Mouse (Mus musculus) olfactory bulb, adult 2 months (tissue): ENCODE measurements around the gene Olfm2. TPM values are rescaled to one million over a fixed set of nuclear protein-coding genes. Genes with fewer than 3 reads are reported as not detected.

Experiments used
- H3K27ac ChIP-seq: fragments of 200-500 bp; 2 replicates; pipeline ENCODE4 v1.5.1; 2012; ENCODE audit warnings: low read depth, low read length; ENCODE audit not compliant: insufficient read depth
- H3K4me1 ChIP-seq: fragments of 200-500 bp; 2 replicates; pipeline ENCODE4 v1.6.1; 2012; ENCODE audit warnings: low read length; ENCODE audit not compliant: control insufficient read depth, insufficient read depth
- H3K4me3 ChIP-seq: fragments of 200-500 bp; 2 replicates; pipeline ENCODE4 v1.5.1; 2012; ENCODE audit warnings: mild to moderate bottlenecking, low read depth, low read length, moderate library complexity; ENCODE audit not compliant: insufficient read depth
- CTCF ChIP-seq: fragments of 200-500 bp; IDR thresholded peaks from 2 replicates; pipeline ENCODE4 v1.5.1; 2012; ENCODE audit warnings: low read depth, mild to moderate bottlenecking, low read length, moderate library complexity; ENCODE audit not compliant: insufficient read depth
- POLR2A ChIP-seq: fragments of 200-500 bp; IDR thresholded peaks from 2 replicates; pipeline ENCODE4 v1.6.1; 2012; ENCODE audit warnings: mild to moderate bottlenecking, low read depth, low read length, moderate library complexity; ENCODE audit not compliant: insufficient read depth
- WGBS: fragments of 180-500 bp; shearing (Covaris S2); methylation state at CpG from one replicate; pipeline ENCODE4 v1.1.7; 2018; 5-methylcytosine and 5-hydroxymethylcytosine counted together
- polyA plus RNA-seq: library from polyadenylated mRNA; stranded (reverse); fragments of >200 nt; gene quantifications from 2 replicates; pipeline ENCODE4 v1.2.4, GENCODE M21; 2012; ENCODE audit warnings: low replicate concordance; ENCODE audit not compliant: missing spikeins, insufficient read depth, insufficient read length

Gene Olfm2
- polyA plus RNA-seq, 1 experiment = not detected

DNA sequence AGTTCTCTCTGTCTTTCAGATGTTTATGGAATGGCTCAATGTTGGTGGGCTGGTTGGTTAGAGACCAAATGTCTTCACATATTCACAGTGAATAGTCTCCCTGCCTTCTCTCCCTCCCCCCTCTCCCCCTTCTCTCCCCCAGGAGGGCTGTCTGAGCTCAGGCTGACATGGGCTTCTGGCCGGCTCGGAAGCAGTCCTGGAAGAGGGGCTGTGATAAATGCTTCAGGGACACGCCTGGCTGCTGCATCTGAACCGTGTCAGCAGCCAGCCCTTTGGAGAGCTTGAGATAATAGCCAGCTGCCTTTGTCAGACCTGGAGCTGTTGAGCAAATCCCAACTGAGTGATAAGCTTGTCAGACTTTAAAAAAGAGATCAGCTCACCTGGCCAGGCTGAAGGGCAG, 56.2 kb downstream of the Olfm2 start:
- no peak for TF ChIP-seq CTCF
- no peak for TF ChIP-seq POLR2A
- H3K27ac ChIP-seq = no peak overlapping the region
- H3K4me1 ChIP-seq = peaks cover 11% of the 10 kb centered on the region
- no peak overlapping the region for H3K4me3 ChIP-seq
- 34% methylated on average over 4 of the region's 4 CpGs for WGBS

GRCm38 (mm10) chr9:20689403-20689802, 56.7 kb downstream of the Olfm2 start:
- TF ChIP-seq CTCF = no peak
- TF ChIP-seq POLR2A = no peak
- no peak overlapping the region for H3K4me3 ChIP-seq
- WGBS = no CpG with 5 or more reads among the region's 1 CpGs
- H3K4me1 ChIP-seq = peaks cover 6% of the 10 kb centered on the region
- no peak overlapping the region for H3K27ac ChIP-seq

DNA sequence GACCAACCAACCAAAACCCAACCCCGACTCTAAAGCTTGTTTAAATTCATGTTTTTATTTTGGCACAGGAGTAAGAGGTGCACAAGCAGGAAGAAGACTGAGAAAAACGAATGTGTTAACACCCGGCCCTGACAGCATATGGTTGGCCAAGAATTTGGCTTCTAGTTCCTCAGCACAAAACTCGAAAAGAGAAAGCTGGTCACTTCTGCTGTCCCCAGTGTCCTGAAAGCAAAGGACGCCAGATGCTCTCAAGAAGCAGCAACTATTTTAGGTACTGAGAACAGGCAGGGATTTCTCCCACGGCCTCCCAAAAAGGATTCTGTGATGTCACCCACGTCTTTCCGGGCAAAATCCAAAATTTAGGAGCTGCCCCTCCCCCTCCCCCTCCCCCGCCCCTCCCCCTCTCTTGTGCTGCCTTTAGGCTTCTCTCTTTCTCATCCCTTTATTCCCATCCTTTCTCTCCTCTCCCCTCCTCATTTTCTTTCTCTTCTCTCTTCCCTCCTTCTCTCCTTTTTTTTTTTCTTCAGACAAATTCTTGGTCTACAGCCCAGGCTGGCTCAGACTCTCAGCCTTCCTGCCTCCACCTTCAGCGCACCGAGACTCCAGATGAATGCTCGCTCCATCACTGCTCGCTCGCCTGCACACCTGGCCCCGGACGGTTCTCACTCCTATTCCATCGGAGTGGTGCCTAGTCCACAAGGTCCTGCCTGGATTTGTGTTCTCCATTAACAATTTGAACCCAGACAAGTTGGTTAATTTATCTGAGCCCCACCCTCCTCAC, 60.9 kb downstream of the Olfm2 start:
- Histone ChIP-seq H3K4me1 (peaks cover 7% of the 10 kb centered on the region), H3K27ac (no peak overlapping the region), H3K4me3 (no peak overlapping the region)
- TF ChIP-seq POLR2A (no peak), CTCF (no peak)
- 37% methylated on average over 17 of the region's 17 CpGs for WGBS

- Histone ChIP-seq H3K4me1 (peaks cover 11% of the 10 kb centered on the region), H3K4me3 (no peak overlapping the region), H3K27ac (no peak overlapping the region)
- WGBS = 36% methylated on average over 2 of the region's 2 CpGs
- no peak for TF ChIP-seq CTCF
- TF ChIP-seq POLR2A = no peak
Measured at GRCm38 (mm10) chr9:20682389-20682722, 63.8 kb downstream of the Olfm2 start.

DNA sequence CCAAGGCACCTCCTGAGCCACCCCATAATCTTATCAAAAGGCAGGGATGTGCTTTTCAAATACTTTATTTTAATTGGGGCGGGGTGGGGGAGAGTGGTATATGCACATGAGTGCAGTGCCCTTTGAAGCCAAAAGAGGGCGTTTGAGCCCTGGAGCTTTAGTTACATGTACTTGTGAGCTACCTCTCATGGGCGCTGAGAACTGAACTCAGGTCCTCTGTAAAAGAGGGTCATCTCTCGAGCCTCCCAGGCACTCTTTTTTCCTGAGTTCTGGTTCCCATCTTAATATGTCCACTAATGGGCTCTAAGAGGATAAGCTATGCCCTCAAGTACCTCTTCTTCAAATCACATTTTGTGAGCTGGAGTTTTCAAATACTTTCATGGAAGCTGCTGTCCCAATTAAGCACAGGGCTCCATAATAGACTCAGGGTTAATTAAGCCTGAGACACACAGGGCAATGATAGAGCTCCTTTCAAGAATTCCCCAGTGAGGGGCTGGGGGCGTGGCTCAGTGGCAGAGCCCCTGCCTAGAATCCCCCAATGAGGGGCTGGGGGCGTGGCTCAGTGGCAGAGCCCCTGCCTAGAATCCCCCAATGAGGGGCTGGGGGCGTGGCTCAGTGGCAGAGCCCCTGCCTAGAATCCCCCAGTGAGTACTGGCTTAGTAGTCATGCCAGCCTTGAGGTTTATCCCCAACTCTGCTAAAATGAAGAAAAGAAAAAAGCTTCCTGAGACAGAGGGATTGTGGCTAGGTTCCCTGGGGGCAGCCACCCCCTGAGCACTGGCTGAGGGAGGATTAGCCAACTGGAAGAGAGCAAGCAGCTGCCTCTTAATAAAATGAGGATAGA, 64.4 kb downstream of the Olfm2 start:
- Histone ChIP-seq H3K4me3 (no peak overlapping the region), H3K4me1 (peaks cover 13% of the 10 kb centered on the region), H3K27ac (no peak overlapping the region)
- TF ChIP-seq CTCF (no peak), POLR2A (no peak)
- 34% methylated on average over 7 of the region's 7 CpGs for WGBS

- no peak overlapping the region; the same call in 1 of the 2 replicates for H3K27ac ChIP-seq
- WGBS = 36% methylated on average over 9 of the region's 9 CpGs
- TF ChIP-seq POLR2A (no peak), CTCF (no peak)
Measured at GRCm38 (mm10) chr9:20680378-20680958, 65.7 kb downstream of the Olfm2 start.

GRCm38 (mm10) chr9:20677892-20678291, 68.3 kb downstream of the Olfm2 start:
- Histone ChIP-seq H3K4me1 (peaks cover 10% of the 10 kb centered on the region), H3K27ac (no peak overlapping the region), H3K4me3 (no peak overlapping the region)
- 60% methylated on average over 12 of the region's 12 CpGs for WGBS
- TF ChIP-seq POLR2A (no peak), CTCF (no peak)

More at GRCm38 (mm10) chr9:20680378-20680958, 65.7 kb downstream of the Olfm2 start:
- Histone ChIP-seq H3K4me3 (no peak overlapping the region), H3K4me1 (peaks cover 11% of the 10 kb centered on the region)

DNA sequence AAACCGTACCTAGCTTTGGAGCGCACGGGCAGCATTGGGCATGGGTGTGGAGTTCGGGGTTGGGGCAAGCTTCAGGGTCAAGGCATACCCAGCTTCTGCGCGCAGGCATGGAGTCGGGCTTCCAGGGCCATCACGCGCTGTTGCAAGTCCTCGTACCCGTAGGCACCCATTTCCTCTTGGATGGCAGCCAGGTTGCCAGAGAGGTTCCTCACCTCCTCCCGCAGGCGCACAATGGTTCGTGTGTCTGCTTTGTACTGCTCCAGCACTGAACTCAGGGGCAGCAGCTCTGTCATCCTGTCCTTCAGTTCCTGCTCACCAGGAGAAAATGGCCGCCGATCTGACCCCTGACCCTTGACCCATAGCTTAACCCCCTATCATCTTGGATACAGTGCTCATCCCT, 74.1 kb downstream of the Olfm2 start:
- 66% methylated on average over 16 of the region's 16 CpGs for WGBS
- H3K4me1 ChIP-seq = peaks cover 7% of the 10 kb centered on the region
- no peak overlapping the region for H3K27ac ChIP-seq
- H3K4me3 ChIP-seq = no peak overlapping the region
- TF ChIP-seq POLR2A (no peak), CTCF (no peak)

DNA sequence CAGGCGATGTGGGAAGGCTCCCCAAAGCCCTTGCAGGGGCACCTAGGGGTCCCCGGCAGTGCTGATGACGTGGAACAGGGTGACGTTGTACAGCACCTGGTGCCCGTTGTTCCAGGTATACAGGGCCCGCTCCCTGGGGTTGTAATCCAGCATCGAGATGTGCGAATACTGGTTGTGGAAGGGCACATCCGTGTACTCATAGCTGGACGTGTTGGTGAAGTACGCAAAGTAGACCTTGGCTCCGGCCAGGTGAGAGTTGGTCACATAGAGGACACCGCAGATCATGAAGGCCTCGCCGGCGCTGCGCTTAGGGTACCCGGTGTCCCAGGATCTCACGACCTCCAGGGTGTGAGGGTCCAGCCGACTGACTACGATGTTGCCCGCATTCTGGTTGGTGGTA, 78.1 kb downstream of the Olfm2 start:
- H3K4me1 ChIP-seq = peaks cover 18% of the 10 kb centered on the region
- H3K4me3 ChIP-seq = no peak overlapping the region
- TF ChIP-seq CTCF (no peak), POLR2A (no peak)
- no peak overlapping the region for H3K27ac ChIP-seq
- whole genome bisulfite sequencing = 95% methylated on average over 22 of the region's 22 CpGs
